Mouse (Mus musculus) heart, embryonic 12.5 days (tissue): ENCODE measurements around the gene Miga2. TPM values are rescaled to one million over a fixed set of nuclear protein-coding genes. Genes with fewer than 3 reads are reported as not detected.

Source experiments
- ATAC-seq: fragments of 200-750 bp; cut with Nextera tagmentation; 2 replicates; pipeline ENCODE4 v1.8.0; 2017; ENCODE audit warnings: moderate TSS enrichment, moderate library complexity; ENCODE audit not compliant: insufficient number of reproducible peaks, low FRiP score
- H3K27ac ChIP-seq: fragments of 300-500 bp; sonication (generic); 2 replicates; pipeline ENCODE4 v1.5.1; 2016; ENCODE audit warnings: mild to moderate bottlenecking, moderate library complexity; ENCODE audit not compliant: poor library complexity, severe bottlenecking
- H3K27me3 ChIP-seq: fragments of 300-500 bp; sonication (generic); replicated peaks from 2 replicates; pipeline ENCODE4 v1.6.1; 2016; ENCODE audit warnings: mild to moderate bottlenecking, moderate library complexity
- H3K36me3 ChIP-seq: fragments of 300-500 bp; sonication (generic); 2 replicates; pipeline ENCODE4 v1.6.1; 2016; ENCODE audit warnings: mild to moderate bottlenecking, moderate library complexity
- H3K4me1 ChIP-seq: fragments of 300-500 bp; sonication (generic); replicated peaks from 2 replicates; pipeline ENCODE4 v1.6.1; 2016; ENCODE audit warnings: mild to moderate bottlenecking
- H3K4me2 ChIP-seq: fragments of 300-500 bp; sonication (generic); 2 replicates; pipeline ENCODE4 v1.6.1; 2016; ENCODE audit warnings: mild to moderate bottlenecking, moderate library complexity
- H3K4me3 ChIP-seq: fragments of 300-500 bp; sonication (generic); 2 replicates; pipeline ENCODE4 v1.5.1; 2016; ENCODE audit warnings: mild to moderate bottlenecking
- H3K9ac ChIP-seq: fragments of 300-500 bp; sonication (generic); 2 replicates; pipeline ENCODE4 v1.6.1; 2016; ENCODE audit warnings: mild to moderate bottlenecking, moderate library complexity
- H3K9me3 ChIP-seq: fragments of 300-500 bp; sonication (generic); replicated peaks from 2 replicates; pipeline ENCODE4 v1.6.1; 2016; ENCODE audit warnings: mild to moderate bottlenecking, moderate library complexity
- WGBS: fragments of 180-500 bp; shearing (Covaris S2); methylation state at CpG from one replicate; pipeline ENCODE4 v1.1.7; 2016; 5-methylcytosine and 5-hydroxymethylcytosine counted together
- microRNA-seq: library from miRNA; unstranded; fragments of <30 nt; microRNA quantifications from one replicate; pipeline ENCODE4, GENCODE M21; 2017
- polyA plus RNA-seq: library from polyadenylated mRNA; unstranded; fragments of >200 nt; fragmentation: Nextera tagmentation; extraction: Ambion mirVana; gene quantifications from 2 replicates; pipeline ENCODE4 v1.2.1, GENCODE M21; 2016

The Miga2 gene
- polyA plus RNA-seq, 1 experiment from 2014 or later = 32.7 TPM

GRCm38 (mm10) chr2:30421432-30421831, 57.4 kb downstream of the Miga2 start:
- no peak overlapping the region for H3K9ac ChIP-seq
- H3K4me1 ChIP-seq = peaks cover 29% of the 10 kb centered on the region
- ATAC-seq = no peak
- H3K4me2 ChIP-seq = no peak overlapping the region
- no peaks in the 10 kb centered on the region for H3K9me3 ChIP-seq
- no peak overlapping the region for H3K27ac ChIP-seq
- 88% methylated on average over 4 of the region's 4 CpGs for WGBS
- no peak overlapping the region for H3K4me3 ChIP-seq
- H3K36me3 ChIP-seq = peaks cover 10% of the 10 kb centered on the region
- no peaks in the 10 kb centered on the region for H3K27me3 ChIP-seq

GRCm38 (mm10) chr2:30429156-30429555, 65.1 kb downstream of the Miga2 start:
- Histone ChIP-seq H3K4me2 (no peak overlapping the region), H3K9me3 (no peaks in the 10 kb centered on the region), H3K27ac (no peak overlapping the region), H3K36me3 (peaks cover 84% of the 10 kb centered on the region), H3K4me1 (no peaks in the 10 kb centered on the region), H3K9ac (no peak overlapping the region), H3K4me3 (no peak overlapping the region), H3K27me3 (no peaks in the 10 kb centered on the region)
- ATAC-seq = no peak

Small RNA genes within 50 kb of the gene (microRNA-seq; reads per million reads assigned to microRNA genes)
- not detected for gene Gm47292

Other genes with a start within 250 kb of the Miga2 start
- 5.7 and 6.1 TPM in 2 replicates for gene Zer1, start 239.6 kb upstream of the Miga2 start, polyA plus RNA-seq
- 5.4 and 5.8 TPM in 2 replicates for gene Tbc1d13, start 230.5 kb upstream of the Miga2 start, polyA plus RNA-seq
- 37.0 and 39.7 TPM in 2 replicates for gene Endog, start 192.7 kb upstream of the Miga2 start, polyA plus RNA-seq
- gene Spout1, start 185.8 kb upstream of the Miga2 start, polyA plus RNA-seq = 34.8 and 35.5 TPM in 2 replicates
- gene Kyat1, start 158.4 kb upstream of the Miga2 start, polyA plus RNA-seq = 14.0 and 14.9 TPM in 2 replicates
- gene Lrrc8a, start 126.5 kb upstream of the Miga2 start, polyA plus RNA-seq = 35.4 and 37.7 TPM in 2 replicates
- gene Gm28035, start 123.7 kb upstream of the Miga2 start, polyA plus RNA-seq = 0.33 and 0.40 TPM in 2 replicates
- gene Phyhd1, start 98.0 kb upstream of the Miga2 start, polyA plus RNA-seq = 5.7 and 6.5 TPM in 2 replicates
- not detected in 2 replicates for gene Gm28038, start 83.2 kb upstream of the Miga2 start, polyA plus RNA-seq
- 26.6 and 27.1 TPM in 2 replicates for gene Dolk, start 77.9 kb upstream of the Miga2 start, polyA plus RNA-seq
- 34.4 and 34.9 TPM in 2 replicates for gene Nup188, start 77.8 kb upstream of the Miga2 start, polyA plus RNA-seq
- gene Sh3glb2, start 4.9 kb upstream of the Miga2 start, polyA plus RNA-seq = 117 and 130 TPM in 2 replicates
- 21.9 and 22.2 TPM in 2 replicates for gene Dolpp1, start 28.0 kb downstream of the Miga2 start, polyA plus RNA-seq
- gene Crat, start 51.6 kb downstream of the Miga2 start, polyA plus RNA-seq = 67.9 and 74.2 TPM in 2 replicates
- gene Ptpa, start 51.8 kb downstream of the Miga2 start, polyA plus RNA-seq = 107 and 115 TPM in 2 replicates
- gene Ier5l, start 110.0 kb downstream of the Miga2 start, polyA plus RNA-seq = 1.7 and 2.0 TPM in 2 replicates
- gene Cstad, start 230.8 kb downstream of the Miga2 start, polyA plus RNA-seq = 1.4 and 2.0 TPM in 2 replicates